ENCODE assay signal across 10 mouse cellular contexts in genomic region chr12:111436640-111437039, GRCm38 (mm10). TPM values are rescaled to one million over a fixed set of nuclear protein-coding genes. Genes with fewer than 3 reads are reported as not detected.
A peak's percentile ranks its signal among the peaks of the same experiment; 100 is the strongest.
DNase-seq lines count a peak whose midpoint lies in the region; ATAC-seq lines count a peak whose summit lies in the region.
"Had no signal": no experiment of that assay in that cellular context is flagged by ENCODE, and none has a peak within 500 bp of the region (broad histone marks: within the 10 kb centered on the region; RNA-seq: fewer than 3 reads in every experiment).

No protein-coding gene starts in this region.

- H3K4me3 ChIP-seq in heart, embryonic 10.5 days: no peak overlapping the region
- no peak overlapping the region for H3K4me3 ChIP-seq in liver, embryonic 11.5 days (ENCODE audit: low read depth, low read length)
- H3K4me3 ChIP-seq in macrophage (ENCODE audit: inconsistent target): no peak overlapping the region
- H3K4me3 ChIP-seq: forebrain, embryonic 10.5 days had no signal

- peak overlapping the region; percentile 3; the same call in 1 of the 2 replicates for H3K9ac ChIP-seq in liver, embryonic 11.5 days (ENCODE audit: low read depth, low read length)

- DNase-seq in heart, embryonic 10.5 days (ENCODE audit: low spot score): no peak
- no peak for DNase-seq in heart, postnatal 36 days
- DNase-seq in NIH3T3 (ENCODE audit: low read depth): peak; percentile 86
- no peak for DNase-seq in liver, embryonic 11.5 days (ENCODE audit: low spot score)
- no peak for DNase-seq in embryo, embryonic 11 days
- no peak for DNase-seq in layer of hippocampus, postnatal 36 days
- DNase-seq: kidney, adult 2 months had no signal

- no peaks in the 10 kb centered on the region for H3K36me3 ChIP-seq in heart, embryonic 10.5 days
- H3K36me3 ChIP-seq in liver, embryonic 11.5 days (ENCODE audit: control insufficient read depth, insufficient read depth, low read length): no peaks in the 10 kb centered on the region
- H3K36me3 ChIP-seq in macrophage (ENCODE audit: inconsistent target): no peaks in the 10 kb centered on the region
- H3K36me3 ChIP-seq: forebrain, embryonic 10.5 days had no signal

- 53% methylated on average over 8 of the region's 8 CpGs for WGBS in heart, embryonic 10.5 days
- 68% methylated on average over 8 of the region's 8 CpGs for WGBS in liver, embryonic 11.5 days
- 22% methylated on average over 8 of the region's 8 CpGs for WGBS in macrophage (ENCODE audit: missing documents)

- H3K27me3 ChIP-seq in heart, embryonic 10.5 days (ENCODE audit: insufficient read depth, poor library complexity, severe bottlenecking): peaks cover 76% of the 10 kb centered on the region
- no peaks in the 10 kb centered on the region for H3K27me3 ChIP-seq in liver, embryonic 11.5 days (replicated peaks; ENCODE audit: control insufficient read depth, insufficient read depth, low read length)

- H3K4me2 ChIP-seq in liver, embryonic 11.5 days: no peak overlapping the region

- no peak for ATAC-seq in liver, embryonic 11.5 days (replicated peaks; ENCODE audit: low FRiP score)
- ATAC-seq in monocyte, adult 5-6 weeks (replicated peaks; ENCODE audit: insufficient number of reproducible peaks, low FRiP score, low TSS enrichment, poor library complexity, severe bottlenecking): no peak

- no peaks in the 10 kb centered on the region for H3K79me2 ChIP-seq in macrophage (ENCODE audit: inconsistent target)

- H3K9me3 ChIP-seq in heart, embryonic 10.5 days: no peaks in the 10 kb centered on the region
- no peaks in the 10 kb centered on the region for H3K9me3 ChIP-seq in liver, embryonic 11.5 days (ENCODE audit: control insufficient read depth, low read length)

- peaks cover 56% of the 10 kb centered on the region for H3K4me1 ChIP-seq in heart, embryonic 10.5 days
- peaks cover 78% of the 10 kb centered on the region for H3K4me1 ChIP-seq in liver, embryonic 11.5 days (replicated peaks; ENCODE audit: control insufficient read depth, insufficient read depth, low read length)

- H3K27ac ChIP-seq in heart, embryonic 10.5 days: 0 out of 2 replicates have a peak overlapping the region, but pooled peaks have one; percentile 29
- peak overlapping the region; percentile 67 for H3K27ac ChIP-seq in liver, embryonic 11.5 days (ENCODE audit: low read depth, low read length)
- H3K27ac ChIP-seq in macrophage: peak overlapping the region; percentile 98
- H3K27ac ChIP-seq: forebrain, embryonic 10.5 days had no signal

- intact Hi-C loops in heart, postnatal 36 days (cut with DNase I): no loop called here

RNA-seq across cellular contexts. Expression of gene Tnfaip2, which starts 5.6 kb away (rescaled TPM):
- 12.1 and 12.8 TPM in 2 replicates for polyA plus RNA-seq in heart, embryonic 10.5 days (2016; fragmentation: Nextera tagmentation; extraction: Ambion mirVana)
- total RNA-seq in heart, postnatal 36 days (2021): 10 to 100 TPM; 32.7 to 38.8 TPM
- 107 TPM in 2 replicates for polyA plus RNA-seq in liver, embryonic 11.5 days (2014; fragmentation: Nextera tagmentation; extraction: Ambion mirVana)
- over 10,000 TPM in 4 of 26 experiments, 1,000 to 10,000 TPM in 18, 100 to 1,000 TPM in 4; 785 to 11,990 (median 4,844) TPM for total RNA-seq in macrophage (2018; cell fraction: chromatin; rRNA removed)
- 1,000 to 10,000 TPM in 8 of 26 experiments, 100 to 1,000 TPM in 18; 279 to 3,779 (median 516) TPM for total RNA-seq in macrophage (2018; cell fraction: cytosol; rRNA removed)
- 1,000 to 10,000 TPM in 19 of 26 experiments, 100 to 1,000 TPM in 7; 417 to 7,545 (median 2,584) TPM for total RNA-seq in macrophage (2018; cell fraction: nucleus; rRNA removed)
- 127 to 339 TPM (median 289 TPM) in 3 replicates for polyA plus RNA-seq in macrophage (2018)
- 25.9 to 40.4 TPM (median 27.4 TPM) in 3 replicates for total RNA-seq in monocyte, adult 5-6 weeks (2017)
- 1 to 10 TPM in 1 of 2 experiments, under 1 TPM in 1; 0.40 to 1.0 TPM for total RNA-seq in layer of hippocampus, postnatal 36 days (2021)

RNA-seq across cellular contexts. Expression of gene Exoc3l4, which starts 19.8 kb away (rescaled TPM):
- polyA plus RNA-seq in heart, embryonic 10.5 days (2016; fragmentation: Nextera tagmentation; extraction: Ambion mirVana): 14.5 and 14.6 TPM in 2 replicates
- total RNA-seq in heart, postnatal 36 days (2021): 1 to 10 TPM; 2.9 to 3.0 TPM
- polyA plus RNA-seq in liver, embryonic 11.5 days (2014; fragmentation: Nextera tagmentation; extraction: Ambion mirVana): 18.6 and 20.4 TPM in 2 replicates
- 100 to 1,000 TPM in 1 of 26 experiments, 10 to 100 TPM in 23, 1 to 10 TPM in 2; 9.1 to 109 (median 30.7) TPM for total RNA-seq in macrophage (2018; cell fraction: chromatin; rRNA removed)
- 10 to 100 TPM in 20 of 26 experiments, 1 to 10 TPM in 6; 7.8 to 73.6 (median 15.0) TPM for total RNA-seq in macrophage (2018; cell fraction: cytosol; rRNA removed)
- 100 to 1,000 TPM in 4 of 26 experiments, 10 to 100 TPM in 20, 1 to 10 TPM in 2; 8.3 to 170 (median 42.3) TPM for total RNA-seq in macrophage (2018; cell fraction: nucleus; rRNA removed)
- polyA plus RNA-seq in macrophage (2018): 8.0 to 13.2 TPM (median 12.5 TPM) in 3 replicates
- total RNA-seq in monocyte, adult 5-6 weeks (2017): 1.1 TPM in 1 of 3 replicates, not detected in the others
- 1 to 10 TPM; 3.3 to 5.5 TPM for total RNA-seq in layer of hippocampus, postnatal 36 days (2021)

RNA-seq across cellular contexts. Expression of gene Lbhd2, which starts 30.0 kb away (rescaled TPM):
- polyA plus RNA-seq in heart, embryonic 10.5 days (2016; fragmentation: Nextera tagmentation; extraction: Ambion mirVana): 0.21 and 0.30 TPM in 2 replicates
- not detected for total RNA-seq in heart, postnatal 36 days (2021)
- 0.36 TPM in 1 of 2 replicates, not detected in the other for polyA plus RNA-seq in liver, embryonic 11.5 days (2014; fragmentation: Nextera tagmentation; extraction: Ambion mirVana)
- total RNA-seq in macrophage (2018; cell fraction: chromatin; rRNA removed): not detected
- not detected for total RNA-seq in macrophage (2018; cell fraction: cytosol; rRNA removed)
- not detected for total RNA-seq in macrophage (2018; cell fraction: nucleus; rRNA removed)
- polyA plus RNA-seq in macrophage (2018): not detected in 3 replicates
- total RNA-seq in monocyte, adult 5-6 weeks (2017): not detected in 3 replicates
- 1 to 10 TPM in 1 of 2 experiments, not detected in 1; 1.2 TPM for total RNA-seq in layer of hippocampus, postnatal 36 days (2021)
- polyA plus RNA-seq: forebrain, embryonic 10.5 days had no signal

RNA-seq across cellular contexts. Expression of gene Gm266, which starts 49.0 kb away (rescaled TPM):
- 4.6 and 15.2 TPM in 2 replicates for polyA plus RNA-seq in heart, embryonic 10.5 days (2016; fragmentation: Nextera tagmentation; extraction: Ambion mirVana)
- under 1 TPM; 0.57 to 0.58 TPM for total RNA-seq in heart, postnatal 36 days (2021)
- polyA plus RNA-seq in liver, embryonic 11.5 days (2014; fragmentation: Nextera tagmentation; extraction: Ambion mirVana): 4.9 and 5.6 TPM in 2 replicates
- not detected for total RNA-seq in macrophage (2018; cell fraction: chromatin; rRNA removed)
- under 1 TPM in 2 of 26 experiments, not detected in 24; 0.10 to 0.14 TPM for total RNA-seq in macrophage (2018; cell fraction: cytosol; rRNA removed)
- total RNA-seq in macrophage (2018; cell fraction: nucleus; rRNA removed): under 1 TPM in 1 of 26 experiments, not detected in 25; 0.86 TPM
- polyA plus RNA-seq in macrophage (2018): not detected in 3 replicates
- not detected in 3 replicates for total RNA-seq in monocyte, adult 5-6 weeks (2017)
- total RNA-seq in layer of hippocampus, postnatal 36 days (2021): 1 to 10 TPM; 5.5 to 7.8 TPM

RNA-seq across cellular contexts. Expression of gene Cdc42bpb, which starts 59.1 kb away (rescaled TPM):
- polyA plus RNA-seq in heart, embryonic 10.5 days (2016; fragmentation: Nextera tagmentation; extraction: Ambion mirVana): 27.8 and 33.1 TPM in 2 replicates
- total RNA-seq in heart, postnatal 36 days (2021): 10 to 100 TPM; 54.6 to 62.5 TPM
- 22.4 and 25.6 TPM in 2 replicates for polyA plus RNA-seq in liver, embryonic 11.5 days (2014; fragmentation: Nextera tagmentation; extraction: Ambion mirVana)
- 100 to 1,000 TPM in 23 of 26 experiments, 10 to 100 TPM in 3; 85.6 to 266 (median 132) TPM for total RNA-seq in macrophage (2018; cell fraction: chromatin; rRNA removed)
- total RNA-seq in macrophage (2018; cell fraction: cytosol; rRNA removed): 10 to 100 TPM; 29.5 to 63.6 (median 45.5) TPM
- 100 to 1,000 TPM in 13 of 26 experiments, 10 to 100 TPM in 13; 64.9 to 177 (median 101) TPM for total RNA-seq in macrophage (2018; cell fraction: nucleus; rRNA removed)
- 42.2 to 86.3 TPM (median 42.7 TPM) in 3 replicates for polyA plus RNA-seq in macrophage (2018)
- total RNA-seq in monocyte, adult 5-6 weeks (2017): 37.5 to 41.2 TPM (median 40.7 TPM) in 3 replicates
- 100 to 1,000 TPM; 112 to 115 TPM for total RNA-seq in layer of hippocampus, postnatal 36 days (2021)

Comparison
In these comparisons a context has a peak if more than half of its experiments do, and no peak if none do; other contexts are left out.
1. H3K27ac ChIP-seq: peak in every context shown above with its lines; median percentile 98 in macrophage; 67 in liver, embryonic 11.5 days; 29 in heart, embryonic 10.5 days.
2. RNA of gene Tnfaip2, which starts 5.6 kb away (total RNA-seq): 32.7 to 38.8 TPM in heart, postnatal 36 days and 25.9 to 40.4 TPM in monocyte, adult 5-6 weeks; 0.40 to 1.0 TPM in layer of hippocampus, postnatal 36 days; every median in the first group is over 10 times any median in the second.